Mouse (Mus musculus) kidney, adult 2 months (tissue): ENCODE measurements around the gene Cep350. TPM values are rescaled to one million over a fixed set of nuclear protein-coding genes. Genes with fewer than 3 reads are reported as not detected.

Experiments
- DNase-seq: peaks from one replicate; pipeline ENCODE4 v3.0.0; 2021
- H3K27ac ChIP-seq: fragments of 200-500 bp; 2 replicates; pipeline ENCODE4 v1.5.1; 2012; ENCODE audit warnings: low read depth, low read length, control low read depth, inconsistent platforms; ENCODE audit not compliant: insufficient read depth
- H3K27me3 ChIP-seq: fragments of 200-500 bp; replicated peaks from 2 replicates; pipeline ENCODE4 v1.6.1; 2012; ENCODE audit warnings: mild to moderate bottlenecking, moderate library complexity, low read length, inconsistent platforms; ENCODE audit not compliant: control insufficient read depth, insufficient read depth
- H3K36me3 ChIP-seq: fragments of 200-500 bp; 2 replicates; pipeline ENCODE4 v1.6.1; 2012; ENCODE audit warnings: mild to moderate bottlenecking, moderate library complexity, low read length, inconsistent platforms; ENCODE audit not compliant: control insufficient read depth, insufficient read depth
- H3K4me1 ChIP-seq: fragments of 200-500 bp; 2 replicates; pipeline ENCODE4 v1.6.1; 2011; ENCODE audit warnings: low read length; ENCODE audit not compliant: control insufficient read depth, insufficient read depth
- H3K4me3 ChIP-seq: fragments of 200-500 bp; 2 replicates; pipeline ENCODE4 v1.5.1; 2011; ENCODE audit warnings: mild to moderate bottlenecking, low read depth, low read length, control low read depth; ENCODE audit not compliant: insufficient read depth
- CTCF ChIP-seq: fragments of 200-500 bp; conservative IDR thresholded peaks from 2 replicates; pipeline ENCODE4 v1.5.1; 2011; ENCODE audit warnings: low read depth, mild to moderate bottlenecking, control low read depth, low read length, moderate library complexity, mixed read lengths; ENCODE audit not compliant: insufficient read depth, insufficient read length
- POLR2A ChIP-seq: fragments of 200-500 bp; IDR thresholded peaks from one replicate; pipeline ENCODE4 v1.6.1; 2011; ENCODE audit warnings: low read depth, low read length, control low read depth
- WGBS: fragments of 180-500 bp; shearing (Covaris S2); methylation state at CpG from one replicate; pipeline ENCODE4 v1.1.7; 2018; 5-methylcytosine and 5-hydroxymethylcytosine counted together
- polyA plus RNA-seq: library from polyadenylated mRNA; depleted of rRNA; stranded (reverse); fragments of >200 nt; gene quantifications from 2 replicates; pipeline ENCODE4 v1.2.3, GENCODE M21; 2012

Gene Cep350
- polyA plus RNA-seq, 1 experiment = 5.2 TPM

- DNase-seq = no peak
- WGBS = 83% methylated on average over 4 of the region's 4 CpGs
- TF ChIP-seq POLR2A (no peak), CTCF (no peak)
- Histone ChIP-seq H3K36me3 (no peaks in the 10 kb centered on the region), H3K4me3 (no peak overlapping the region), H3K27ac (no peak overlapping the region), H3K4me1 (0 out of 2 replicates have a peak, but pooled peaks cover 3% of the 10 kb centered on the region), H3K27me3 (no peaks in the 10 kb centered on the region)
These were observed 146.9 kb downstream of the Cep350 start for GRCm38 (mm10) chr1:155825940-155826716.

- H3K36me3 ChIP-seq = no peaks in the 10 kb centered on the region
- H3K27me3 ChIP-seq = no peaks in the 10 kb centered on the region
- DNase-seq = no peak
- no peak overlapping the region for H3K4me3 ChIP-seq
- H3K27ac ChIP-seq = no peak overlapping the region
- WGBS = 87% methylated on average over 5 of the region's 5 CpGs
- H3K4me1 ChIP-seq = no peaks in the 10 kb centered on the region
- TF ChIP-seq CTCF (no peak), POLR2A (no peak)
These were observed 152.4 kb downstream of the Cep350 start for GRCm38 (mm10) chr1:155820646-155821045.

GRCm38 (mm10) chr1:155816167-155816566, 156.9 kb downstream of the Cep350 start:
- no peak for TF ChIP-seq POLR2A
- no peak for TF ChIP-seq CTCF
- WGBS = 37% methylated on average over 2 of the region's 2 CpGs
- no peak overlapping the region for H3K27ac ChIP-seq
- H3K36me3 ChIP-seq = no peaks in the 10 kb centered on the region
- no peak overlapping the region for H3K4me3 ChIP-seq
- no peak for DNase-seq
- H3K27me3 ChIP-seq = no peaks in the 10 kb centered on the region
- peaks cover 8% of the 10 kb centered on the region for H3K4me1 ChIP-seq

GRCm38 (mm10) chr1:155812581-155813499, 160.2 kb downstream of the Cep350 start, which contains the start of gene Qsox1:
TSS of gene Qsox1 (minus strand) at chr1:155812889.
- no peaks in the 10 kb centered on the region for H3K36me3 ChIP-seq
- TF ChIP-seq CTCF (no peak), POLR2A (peak; percentile 70)
- no peaks in the 10 kb centered on the region for H3K27me3 ChIP-seq
- WGBS = under 1% methylated on average over 67 of the region's 67 CpGs
- peaks cover 8% of the 10 kb centered on the region for H3K4me1 ChIP-seq
- no peak within 1 kb of the TSS for H3K27ac ChIP-seq
- peak; percentile 92 for DNase-seq
- peak within 1 kb of the TSS; percentile 65 for H3K4me3 ChIP-seq

GRCm38 (mm10) chr1:155811995-155812580, 161.0 kb downstream of the Cep350 start:
- Histone ChIP-seq H3K4me1 (peaks cover 8% of the 10 kb centered on the region), H3K27me3 (no peaks in the 10 kb centered on the region), H3K36me3 (no peaks in the 10 kb centered on the region), H3K4me3 (peak overlapping the region; percentile 65), H3K27ac (no peak overlapping the region)
- TF ChIP-seq POLR2A = no peak
- no peak for TF ChIP-seq CTCF
- WGBS = 3% methylated on average over 22 of the region's 22 CpGs
- peak; percentile 5 for DNase-seq

GRCm38 (mm10) chr1:155810616-155811015, 162.4 kb downstream of the Cep350 start:
- Histone ChIP-seq H3K27ac (no peak overlapping the region), H3K4me1 (peaks cover 8% of the 10 kb centered on the region)
- 73% methylated on average over 7 of the region's 7 CpGs for WGBS

More at GRCm38 (mm10) chr1:155810616-155811015, 162.4 kb downstream of the Cep350 start:
- H3K36me3 ChIP-seq = no peaks in the 10 kb centered on the region
- H3K27me3 ChIP-seq = no peaks in the 10 kb centered on the region
- TF ChIP-seq CTCF = no peak
- TF ChIP-seq POLR2A = no peak
- H3K4me3 ChIP-seq = no peak overlapping the region
- DNase-seq = no peak
